Mouse (Mus musculus) limb, embryonic 11.5 days (tissue): ENCODE measurements around the gene Fars2. TPM values are rescaled to one million over a fixed set of nuclear protein-coding genes. Genes with fewer than 3 reads are reported as not detected.

Source experiments
- ATAC-seq: fragments of 200-750 bp; cut with Nextera tagmentation; 2 replicates; pipeline ENCODE4 v1.8.0; 2017; ENCODE audit warnings: low read depth; ENCODE audit not compliant: insufficient number of reproducible peaks, low FRiP score, low TSS enrichment
- DNase-seq: peaks from one replicate; pipeline ENCODE4 v3.0.0-alpha.2; 2015; ENCODE audit warnings: low spot score
- H3K27ac ChIP-seq: fragments of 300-500 bp; sonication (generic); replicated peaks from 2 replicates; pipeline ENCODE4 v1.5.1; 2014; ENCODE audit warnings: low read depth, mild to moderate bottlenecking, low read length
- H3K27me3 ChIP-seq: fragments of 300-500 bp; sonication (generic); 2 replicates; pipeline ENCODE4 v1.6.1; 2014; ENCODE audit warnings: mild to moderate bottlenecking, low read length, mixed read lengths; ENCODE audit not compliant: control insufficient read depth, insufficient read depth
- H3K36me3 ChIP-seq: fragments of 300-500 bp; sonication (generic); 2 replicates; pipeline ENCODE4 v1.6.1; 2014; ENCODE audit warnings: mild to moderate bottlenecking, low read length, moderate library complexity, mixed read lengths; ENCODE audit not compliant: control insufficient read depth, insufficient read depth
- H3K4me1 ChIP-seq: fragments of 300-500 bp; sonication (generic); 2 replicates; pipeline ENCODE4 v1.6.1; 2014; ENCODE audit warnings: low read length, mixed read lengths; ENCODE audit not compliant: control insufficient read depth, insufficient read depth
- H3K4me2 ChIP-seq: fragments of 300-500 bp; sonication (generic); 2 replicates; pipeline ENCODE4 v1.6.1; 2014; ENCODE audit warnings: low read depth, mild to moderate bottlenecking, moderate library complexity; ENCODE audit not compliant: severe bottlenecking
- H3K4me3 ChIP-seq: fragments of 300-500 bp; sonication (generic); 2 replicates; pipeline ENCODE4 v1.5.1; 2014; ENCODE audit warnings: low read depth, low read length
- H3K9ac ChIP-seq: fragments of 300-500 bp; sonication (generic); 2 replicates; pipeline ENCODE4 v1.6.1; 2014; ENCODE audit warnings: mild to moderate bottlenecking, low read length
- H3K9me3 ChIP-seq: fragments of 300-500 bp; sonication (generic); 2 replicates; pipeline ENCODE4 v1.6.1; 2016; ENCODE audit warnings: low read length; ENCODE audit not compliant: control insufficient read depth
- WGBS: fragments of 180-500 bp; shearing (Covaris S2); extraction: QIAGEN DNeasy Blood & Tissue Kit; methylation state at CpG from one replicate; pipeline ENCODE4 v1.1.7; 2014; 5-methylcytosine and 5-hydroxymethylcytosine counted together
- polyA plus RNA-seq: library from polyadenylated mRNA; unstranded; fragments of >200 nt; fragmentation: Nextera tagmentation; extraction: Ambion mirVana; gene quantifications from 2 replicates; pipeline ENCODE4 v1.2.1, GENCODE M21; 2014

Fars2 gene
- polyA plus RNA-seq, 1 experiment from 2014 or later = 25.9 TPM

GRCm38 (mm10) chr13:36589092-36589491 is 471.9 kb downstream of the Fars2 start:
- no peaks in the 10 kb centered on the region for H3K9me3 ChIP-seq
- H3K9ac ChIP-seq = no peak overlapping the region
- H3K27ac ChIP-seq = no peak overlapping the region
- H3K27me3 ChIP-seq = no peaks in the 10 kb centered on the region
- H3K4me2 ChIP-seq = no peak overlapping the region
- H3K4me1 ChIP-seq = peaks cover 3% of the 10 kb centered on the region; the same call in 1 of the 2 replicates
- ATAC-seq (no peak), DNase-seq (no peak)
- no peaks in the 10 kb centered on the region for H3K36me3 ChIP-seq
- no peak overlapping the region for H3K4me3 ChIP-seq
- WGBS = 34% methylated on average over 4 of the region's 4 CpGs

GRCm38 (mm10) chr13:36592291-36592690 is 475.1 kb downstream of the Fars2 start:
- no peaks in the 10 kb centered on the region for H3K9me3 ChIP-seq
- DNase-seq (no peak), ATAC-seq (no peak)
- H3K27ac ChIP-seq = no peak overlapping the region
- H3K4me3 ChIP-seq = no peak overlapping the region
- no peaks in the 10 kb centered on the region for H3K36me3 ChIP-seq
- H3K9ac ChIP-seq = no peak overlapping the region
- H3K27me3 ChIP-seq = no peaks in the 10 kb centered on the region
- no peak overlapping the region for H3K4me2 ChIP-seq
- WGBS = 73% methylated on average over 2 of the region's 2 CpGs
- H3K4me1 ChIP-seq = no peaks in the 10 kb centered on the region

- ATAC-seq = no peak
- whole genome bisulfite sequencing = 90% methylated on average over 5 of the region's 5 CpGs
Observed at GRCm38 (mm10) chr13:36606717-36607116, 489.5 kb downstream of the Fars2 start.

GRCm38 (mm10) chr13:36607871-36608270 is 490.7 kb downstream of the Fars2 start:
- Histone ChIP-seq H3K27ac (no peak overlapping the region), H3K4me3 (no peak overlapping the region), H3K27me3 (no peaks in the 10 kb centered on the region), H3K36me3 (no peaks in the 10 kb centered on the region), H3K9me3 (no peaks in the 10 kb centered on the region), H3K4me2 (no peak overlapping the region), H3K9ac (no peak overlapping the region), H3K4me1 (no peaks in the 10 kb centered on the region)
- WGBS = 88% methylated on average over 4 of the region's 4 CpGs
- ATAC-seq (no peak), DNase-seq (no peak)

More at GRCm38 (mm10) chr13:36606717-36607116, 489.5 kb downstream of the Fars2 start:
- H3K27me3 ChIP-seq = no peaks in the 10 kb centered on the region
- H3K4me3 ChIP-seq = no peak overlapping the region
- H3K4me1 ChIP-seq = no peaks in the 10 kb centered on the region
- no peaks in the 10 kb centered on the region for H3K9me3 ChIP-seq
- H3K4me2 ChIP-seq = no peak overlapping the region
- no peaks in the 10 kb centered on the region for H3K36me3 ChIP-seq
- no peak for DNase-seq
- no peak overlapping the region for H3K27ac ChIP-seq
- H3K9ac ChIP-seq = no peak overlapping the region

- 92% methylated on average over 5 of the region's 5 CpGs for WGBS
- DNase-seq = no peak
Observed at GRCm38 (mm10) chr13:36610426-36610825, 493.2 kb downstream of the Fars2 start.

GRCm38 (mm10) chr13:36612785-36613750 is 495.9 kb downstream of the Fars2 start:
- Histone ChIP-seq H3K27ac (no peak overlapping the region), H3K4me3 (no peak overlapping the region), H3K36me3 (no peaks in the 10 kb centered on the region), H3K9me3 (no peaks in the 10 kb centered on the region), H3K4me1 (no peaks in the 10 kb centered on the region), H3K9ac (no peak overlapping the region), H3K4me2 (no peak overlapping the region), H3K27me3 (no peaks in the 10 kb centered on the region)
- no peak for ATAC-seq
- DNase-seq = no peak
- WGBS = 67% methylated on average over 23 of the region's 23 CpGs

More at GRCm38 (mm10) chr13:36610426-36610825, 493.2 kb downstream of the Fars2 start:
- Histone ChIP-seq H3K4me2 (no peak overlapping the region), H3K4me3 (no peak overlapping the region), H3K4me1 (no peaks in the 10 kb centered on the region), H3K27me3 (no peaks in the 10 kb centered on the region), H3K9me3 (no peaks in the 10 kb centered on the region), H3K36me3 (no peaks in the 10 kb centered on the region), H3K27ac (no peak overlapping the region), H3K9ac (no peak overlapping the region)
- ATAC-seq = no peak

GRCm38 (mm10) chr13:36620498-36621332 is 503.5 kb downstream of the Fars2 start:
- Histone ChIP-seq H3K27ac (no peak overlapping the region), H3K27me3 (no peaks in the 10 kb centered on the region), H3K4me2 (no peak overlapping the region), H3K36me3 (no peaks in the 10 kb centered on the region), H3K4me3 (no peak overlapping the region), H3K9ac (no peak overlapping the region), H3K9me3 (no peaks in the 10 kb centered on the region), H3K4me1 (no peaks in the 10 kb centered on the region)
- ATAC-seq = no peak
- 89% methylated on average over 10 of the region's 10 CpGs for WGBS
- DNase-seq = no peak

- no peak overlapping the region for H3K27ac ChIP-seq
- 93% methylated on average over 1 of the region's 1 CpGs for WGBS
Observed at GRCm38 (mm10) chr13:36621333-36621659, 504.1 kb downstream of the Fars2 start.

More at GRCm38 (mm10) chr13:36621333-36621659, 504.1 kb downstream of the Fars2 start:
- no peaks in the 10 kb centered on the region for H3K4me1 ChIP-seq
- ATAC-seq (no peak), DNase-seq (no peak)
- no peak overlapping the region for H3K9ac ChIP-seq
- no peak overlapping the region for H3K4me3 ChIP-seq
- no peaks in the 10 kb centered on the region for H3K9me3 ChIP-seq
- H3K4me2 ChIP-seq = no peak overlapping the region
- H3K27me3 ChIP-seq = no peaks in the 10 kb centered on the region
- H3K36me3 ChIP-seq = no peaks in the 10 kb centered on the region
